Mouse (Mus musculus): Measurements from ENCODE around the gene Map2k5. TPM values are rescaled to one million over a fixed set of nuclear protein-coding genes. Genes with fewer than 3 reads are reported as not detected.
A peak's percentile ranks its signal among the peaks of the same experiment; 100 is the strongest.

The Map2k5 gene
- polyA plus RNA-seq, 1 experiment from 2014 or later: 37.3 TPM

- 0% methylated on average over 9 of the region's 9 CpGs for WGBS
- DNase-seq (no peak), ATAC-seq (ENCODE audit: insufficient read depth) (no peak)
- H3K36me3 ChIP-seq (ENCODE audit: insufficient read depth): no peaks in the 10 kb centered on the region
- H3K27me3 ChIP-seq (ENCODE audit: insufficient read depth, low read length): peaks cover 100% of the 10 kb centered on the region
- peak overlapping the region; percentile 22; the same call in 1 of the 2 replicates for H3K4me3 ChIP-seq (ENCODE audit: low read depth, low read length)
- no peaks in the 10 kb centered on the region for H3K9me3 ChIP-seq (ENCODE audit: low read depth, low read length)
- no peaks in the 10 kb centered on the region for H3K4me1 ChIP-seq (ENCODE audit: insufficient read depth)
- peak overlapping the region; percentile 40; the same call in 1 of the 2 replicates for H3K4me2 ChIP-seq
- no peak overlapping the region for H3K9ac ChIP-seq
- no peak overlapping the region for H3K27ac ChIP-seq (ENCODE audit: low read depth)
- TF ChIP-seq CTCF (IDR thresholded peaks at IDR 0.05; ENCODE audit: low read depth): no peak
Measured at GRCm38 (mm10) chr9:63147296-63147695, 230.4 kb downstream of the Map2k5 start.

GRCm38 (mm10) chr9:63146856-63147274 lies 230.8 kb downstream of the Map2k5 start:
- Histone ChIP-seq H3K27me3 (ENCODE audit: insufficient read depth, low read length) (peaks cover 100% of the 10 kb centered on the region), H3K4me1 (ENCODE audit: insufficient read depth) (no peaks in the 10 kb centered on the region), H3K4me2 (peak overlapping the region; percentile 40), H3K9me3 (ENCODE audit: low read depth, low read length) (no peaks in the 10 kb centered on the region), H3K9ac (no peak overlapping the region), H3K4me3 (ENCODE audit: low read depth, low read length) (peak overlapping the region; percentile 22), H3K27ac (ENCODE audit: low read depth) (no peak overlapping the region), H3K36me3 (ENCODE audit: insufficient read depth) (no peaks in the 10 kb centered on the region)
- DNase-seq: no peak
- no peak for TF ChIP-seq CTCF (IDR thresholded peaks at IDR 0.05; ENCODE audit: low read depth)
- no peak for ATAC-seq (ENCODE audit: insufficient read depth)
- WGBS: under 1% methylated on average over 20 of the region's 20 CpGs

- H3K9ac ChIP-seq: no peak overlapping the region
- H3K4me2 ChIP-seq: peak overlapping the region; percentile 40
- TF ChIP-seq CTCF (IDR thresholded peaks at IDR 0.05; ENCODE audit: low read depth): no peak
- H3K36me3 ChIP-seq (ENCODE audit: insufficient read depth): no peaks in the 10 kb centered on the region
- H3K4me1 ChIP-seq (ENCODE audit: insufficient read depth): no peaks in the 10 kb centered on the region
- H3K27ac ChIP-seq (ENCODE audit: low read depth): no peak overlapping the region
- ATAC-seq (ENCODE audit: insufficient read depth) (no peak), DNase-seq (no peak)
- under 1% methylated on average over 46 of the region's 46 CpGs for WGBS
- no peaks in the 10 kb centered on the region for H3K9me3 ChIP-seq (ENCODE audit: low read depth, low read length)
- H3K4me3 ChIP-seq (ENCODE audit: low read depth, low read length): peak overlapping the region; percentile 22
- H3K27me3 ChIP-seq (ENCODE audit: insufficient read depth, low read length): peaks cover 100% of the 10 kb centered on the region
Measured at GRCm38 (mm10) chr9:63146126-63146855, 231.4 kb downstream of the Map2k5 start.

GRCm38 (mm10) chr9:63145249-63146125 lies 232.2 kb downstream of the Map2k5 start:
- Histone ChIP-seq H3K9me3 (ENCODE audit: low read depth, low read length) (no peaks in the 10 kb centered on the region), H3K4me3 (ENCODE audit: low read depth, low read length) (peak overlapping the region; percentile 22), H3K4me2 (peak overlapping the region; percentile 40), H3K36me3 (ENCODE audit: insufficient read depth) (no peaks in the 10 kb centered on the region), H3K9ac (no peak overlapping the region), H3K4me1 (ENCODE audit: insufficient read depth) (no peaks in the 10 kb centered on the region), H3K27me3 (ENCODE audit: insufficient read depth, low read length) (peaks cover 99% of the 10 kb centered on the region), H3K27ac (ENCODE audit: low read depth) (no peak overlapping the region)
- TF ChIP-seq CTCF (IDR thresholded peaks at IDR 0.05; ENCODE audit: low read depth): no peak
- DNase-seq (no peak), ATAC-seq (ENCODE audit: insufficient read depth) (no peak)
- 1% methylated on average over 73 of the region's 73 CpGs for WGBS

GRCm38 (mm10) chr9:63144502-63145248 lies 233.0 kb downstream of the Map2k5 start:
- peaks cover 99% of the 10 kb centered on the region for H3K27me3 ChIP-seq (ENCODE audit: insufficient read depth, low read length)
- no peaks in the 10 kb centered on the region for H3K9me3 ChIP-seq (ENCODE audit: low read depth, low read length)
- no peaks in the 10 kb centered on the region for H3K36me3 ChIP-seq (ENCODE audit: insufficient read depth)
- no peak for TF ChIP-seq CTCF (IDR thresholded peaks at IDR 0.05; ENCODE audit: low read depth)
- no peaks in the 10 kb centered on the region for H3K4me1 ChIP-seq (ENCODE audit: insufficient read depth)
- H3K27ac ChIP-seq (ENCODE audit: low read depth): no peak overlapping the region
- H3K4me2 ChIP-seq: peak overlapping the region; percentile 40; the same call in 1 of the 2 replicates
- 1% methylated on average over 79 of the region's 80 CpGs for WGBS
- ATAC-seq (ENCODE audit: insufficient read depth) (no peak), DNase-seq (no peak)
- H3K4me3 ChIP-seq (ENCODE audit: low read depth, low read length): peak overlapping the region; percentile 22
- H3K9ac ChIP-seq: no peak overlapping the region

- no peak for TF ChIP-seq CTCF (IDR thresholded peaks at IDR 0.05; ENCODE audit: low read depth)
- H3K4me1 ChIP-seq (ENCODE audit: insufficient read depth): no peaks in the 10 kb centered on the region
- no peak overlapping the region for H3K9ac ChIP-seq
- WGBS: 1% methylated on average over 47 of the region's 47 CpGs
- no peak for DNase-seq
- peaks cover 99% of the 10 kb centered on the region for H3K27me3 ChIP-seq (ENCODE audit: insufficient read depth, low read length)
- no peak for ATAC-seq (ENCODE audit: insufficient read depth)
- peak overlapping the region; percentile 40; the same call in 1 of the 2 replicates for H3K4me2 ChIP-seq
- H3K9me3 ChIP-seq (ENCODE audit: low read depth, low read length): no peaks in the 10 kb centered on the region
- peak overlapping the region; percentile 22 for H3K4me3 ChIP-seq (ENCODE audit: low read depth, low read length)
- H3K27ac ChIP-seq (ENCODE audit: low read depth): no peak overlapping the region
- no peaks in the 10 kb centered on the region for H3K36me3 ChIP-seq (ENCODE audit: insufficient read depth)
Measured at GRCm38 (mm10) chr9:63143641-63144501, 233.8 kb downstream of the Map2k5 start.
